16 mouse cellular contexts compared by ENCODE assay signal in genomic region chr11:106464681-106465544, GRCm38 (mm10).
"Had no signal": no experiment of that assay in that cellular context is flagged by ENCODE, and none has a peak within 500 bp of the region (broad histone marks: within the 10 kb centered on the region; RNA-seq: fewer than 3 reads in every experiment).

No protein-coding gene starts in this region.

- H3K9me3 ChIP-seq: lung, embryonic 15.5 days; megakaryocyte, embryonic 14.5 days; midbrain, embryonic 13.5 days; midbrain, embryonic 15.5 days; neural tube, embryonic 12.5 days had no signal

- DNase-seq: liver, postnatal 0 days; lung, adult 2 months; lung, postnatal 14 days; lung, postnatal 36 days; right cerebral cortex, postnatal 14 days; thymus, adult 2 months; thymus, postnatal 25 days; thymus, postnatal 4 days had no signal

- H3K4me2 ChIP-seq: lung, embryonic 15.5 days; midbrain, embryonic 11.5 days; midbrain, embryonic 13.5 days; midbrain, embryonic 15.5 days; neural tube, embryonic 12.5 days had no signal

- H3K27ac ChIP-seq: lung, embryonic 15.5 days; macrophage; midbrain, embryonic 13.5 days; midbrain, embryonic 15.5 days; neural tube, embryonic 12.5 days had no signal

- H3K4me3 ChIP-seq: lung, embryonic 15.5 days; midbrain, embryonic 13.5 days; midbrain, embryonic 15.5 days; neural tube, embryonic 12.5 days had no signal

- H3K36me3 ChIP-seq: lung, embryonic 15.5 days; midbrain, embryonic 13.5 days; midbrain, embryonic 15.5 days; neural tube, embryonic 12.5 days had no signal

- H3K27me3 ChIP-seq: lung, embryonic 15.5 days; megakaryocyte, embryonic 14.5 days; midbrain, embryonic 13.5 days; midbrain, embryonic 15.5 days; neural tube, embryonic 12.5 days had no signal

- H3K9ac ChIP-seq: liver, postnatal 0 days; lung, embryonic 15.5 days; midbrain, embryonic 13.5 days; midbrain, embryonic 15.5 days; neural tube, embryonic 12.5 days had no signal

- H3K4me1 ChIP-seq: neural tube, embryonic 12.5 days had no signal

- ATAC-seq: liver, postnatal 0 days; lung, postnatal 0 days; midbrain, embryonic 13.5 days; midbrain, embryonic 15.5 days had no signal
